Mouse (Mus musculus): ENCODE measurements at regions not wholly inside any gene's neighbourhood (a gene's known extent, or its start where the extent isn't known, plus 50 kb on each side); places are given as distances from the start of the nearest gene placed in this dataset.

DNA sequence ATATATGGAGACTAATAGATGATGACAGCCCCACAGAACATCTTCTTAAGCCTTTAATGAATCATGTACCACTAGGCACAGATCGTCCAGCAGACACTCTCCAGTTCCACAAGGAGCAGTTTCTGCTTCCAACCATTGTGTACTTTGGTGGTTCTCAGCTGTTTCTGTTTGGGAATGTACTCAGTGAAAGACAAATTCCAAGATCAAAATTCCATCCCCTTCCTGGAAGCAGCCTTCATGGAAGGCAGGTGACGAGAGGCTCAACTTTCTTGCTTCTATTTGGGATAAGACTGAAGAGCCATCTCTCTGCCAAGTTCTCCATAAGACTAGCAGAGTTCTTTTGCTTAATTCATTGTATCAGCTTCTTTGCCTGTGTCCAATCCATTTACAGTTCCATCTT, 444.0 kb upstream of the Klf4 start:
- no peak overlapping the region for H3K4me3 ChIP-seq (ENCODE audit: low read depth, low read length)
- H3K9me3 ChIP-seq (ENCODE audit: control insufficient read depth): no peaks in the 10 kb centered on the region
- no peaks in the 10 kb centered on the region for H3K27me3 ChIP-seq (replicated peaks; ENCODE audit: control insufficient read depth, insufficient read depth, low read length)
- no peak for TF ChIP-seq CTCF (IDR thresholded peaks at IDR 0.05; ENCODE audit: low read depth)
- no peaks in the 10 kb centered on the region for H3K36me3 ChIP-seq (ENCODE audit: control insufficient read depth, insufficient read depth)
- no peaks in the 10 kb centered on the region for H3K4me1 ChIP-seq (replicated peaks; ENCODE audit: control insufficient read depth, insufficient read depth, low read length)
- H3K9ac ChIP-seq (ENCODE audit: low read depth, low read length): no peak overlapping the region
- H3K4me2 ChIP-seq (replicated peaks; ENCODE audit: low read depth): no peak overlapping the region
- ATAC-seq: no peak
- WGBS: 85% methylated on average over 2 of the region's 2 CpGs
- H3K27ac ChIP-seq (ENCODE audit: low read depth, low read length): no peak overlapping the region

DNA sequence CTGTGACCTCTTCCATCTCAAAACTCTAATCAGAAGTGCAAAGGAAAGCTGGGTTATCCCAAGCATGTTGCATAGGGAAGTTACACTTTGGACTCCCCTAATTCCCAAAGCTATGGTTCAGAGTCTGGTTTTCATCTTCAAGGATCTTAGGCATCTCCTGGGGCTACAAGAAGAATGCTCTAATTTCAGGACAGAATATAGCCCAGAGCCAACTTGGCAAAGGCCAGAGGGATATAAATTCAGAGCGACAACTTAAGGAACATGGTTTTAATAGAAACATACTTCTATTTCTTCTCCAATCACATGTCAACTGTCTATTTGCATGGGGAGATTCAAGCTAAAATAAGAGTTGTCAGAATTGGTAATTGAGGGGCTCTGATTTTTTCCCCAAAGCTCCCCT, 441.4 kb upstream of the Klf4 start:
- 68% methylated on average over 1 of the region's 1 CpGs for WGBS
- Histone ChIP-seq H3K27ac (ENCODE audit: low read depth, low read length) (no peak overlapping the region), H3K36me3 (ENCODE audit: control insufficient read depth, insufficient read depth) (no peaks in the 10 kb centered on the region), H3K4me1 (replicated peaks; ENCODE audit: control insufficient read depth, insufficient read depth, low read length) (no peaks in the 10 kb centered on the region), H3K27me3 (replicated peaks; ENCODE audit: control insufficient read depth, insufficient read depth, low read length) (no peaks in the 10 kb centered on the region), H3K4me3 (ENCODE audit: low read depth, low read length) (no peak overlapping the region), H3K9me3 (ENCODE audit: control insufficient read depth) (no peaks in the 10 kb centered on the region), H3K4me2 (replicated peaks; ENCODE audit: low read depth) (no peak overlapping the region), H3K9ac (ENCODE audit: low read depth, low read length) (no peak overlapping the region)
- no peak for ATAC-seq
- TF ChIP-seq CTCF (IDR thresholded peaks at IDR 0.05; ENCODE audit: low read depth): no peak

DNA sequence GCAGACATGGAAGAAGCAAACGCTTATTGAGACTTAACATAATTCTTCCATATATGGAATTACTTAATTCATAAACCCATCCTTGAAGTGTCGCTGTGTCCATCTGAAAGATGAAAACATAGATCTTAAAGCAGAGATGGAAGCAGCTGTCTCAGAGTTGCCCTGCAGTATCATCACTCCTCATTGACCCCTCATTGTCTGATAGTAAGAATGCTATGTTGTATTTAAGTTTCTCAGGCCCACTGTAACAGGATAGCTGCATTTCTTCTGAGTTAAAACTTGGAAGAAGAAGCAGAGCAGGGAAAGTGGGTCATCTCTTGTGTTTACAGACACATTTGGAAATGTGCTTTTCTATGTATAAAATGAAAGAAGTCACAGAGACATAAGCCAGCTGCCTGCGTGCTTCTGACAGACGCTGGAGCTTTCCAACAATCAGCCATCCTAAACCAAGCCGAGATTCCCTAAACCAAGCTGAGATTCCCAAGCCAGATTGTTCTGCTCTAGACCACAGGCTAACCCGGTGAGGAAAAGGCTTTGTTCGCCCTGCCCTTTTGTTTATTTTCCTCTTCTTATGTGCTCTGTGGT, 440.1 kb upstream of the Klf4 start:
- no peak for TF ChIP-seq CTCF (IDR thresholded peaks at IDR 0.05; ENCODE audit: low read depth)
- ATAC-seq: no peak
- Histone ChIP-seq H3K4me1 (replicated peaks; ENCODE audit: control insufficient read depth, insufficient read depth, low read length) (no peaks in the 10 kb centered on the region), H3K9ac (ENCODE audit: low read depth, low read length) (no peak overlapping the region), H3K27me3 (replicated peaks; ENCODE audit: control insufficient read depth, insufficient read depth, low read length) (no peaks in the 10 kb centered on the region), H3K4me2 (replicated peaks; ENCODE audit: low read depth) (no peak overlapping the region), H3K36me3 (ENCODE audit: control insufficient read depth, insufficient read depth) (no peaks in the 10 kb centered on the region), H3K4me3 (ENCODE audit: low read depth, low read length) (no peak overlapping the region), H3K27ac (ENCODE audit: low read depth, low read length) (no peak overlapping the region), H3K9me3 (ENCODE audit: control insufficient read depth) (no peaks in the 10 kb centered on the region)
- 54% methylated on average over 7 of the region's 7 CpGs for WGBS

DNA sequence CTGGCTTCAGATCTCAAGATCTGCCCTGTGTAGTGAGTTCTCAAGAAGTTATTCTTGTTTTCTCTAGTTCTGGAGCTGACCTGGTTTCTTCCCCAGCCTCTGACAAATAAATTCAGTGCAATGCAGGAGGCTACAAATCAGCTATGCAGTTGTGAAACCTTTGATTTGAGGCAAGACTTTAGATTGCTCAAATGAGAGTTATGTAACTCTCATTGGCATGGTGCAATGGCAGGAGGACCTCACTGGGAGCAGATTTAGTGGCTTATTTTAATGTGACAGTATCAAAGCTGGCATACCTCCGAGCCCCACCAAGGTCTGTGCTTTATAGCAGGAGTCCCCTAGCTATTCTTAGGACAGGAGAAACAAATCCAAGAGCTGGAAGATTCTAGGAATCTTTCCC, 427.8 kb upstream of the Klf4 start:
- no peak overlapping the region for H3K27ac ChIP-seq (ENCODE audit: low read depth, low read length)
- H3K4me1 ChIP-seq (replicated peaks; ENCODE audit: control insufficient read depth, insufficient read depth, low read length): no peaks in the 10 kb centered on the region
- no peak overlapping the region for H3K4me2 ChIP-seq (replicated peaks; ENCODE audit: low read depth)
- no peak for ATAC-seq
- H3K4me3 ChIP-seq (ENCODE audit: low read depth, low read length): no peak overlapping the region
- no peaks in the 10 kb centered on the region for H3K9me3 ChIP-seq (ENCODE audit: control insufficient read depth)
- no peaks in the 10 kb centered on the region for H3K27me3 ChIP-seq (replicated peaks; ENCODE audit: control insufficient read depth, insufficient read depth, low read length)
- H3K9ac ChIP-seq (ENCODE audit: low read depth, low read length): no peak overlapping the region
- no peaks in the 10 kb centered on the region for H3K36me3 ChIP-seq (ENCODE audit: control insufficient read depth, insufficient read depth)
- TF ChIP-seq CTCF (IDR thresholded peaks at IDR 0.05; ENCODE audit: low read depth): no peak
- WGBS: 78% methylated on average over 1 of the region's 1 CpGs

DNA sequence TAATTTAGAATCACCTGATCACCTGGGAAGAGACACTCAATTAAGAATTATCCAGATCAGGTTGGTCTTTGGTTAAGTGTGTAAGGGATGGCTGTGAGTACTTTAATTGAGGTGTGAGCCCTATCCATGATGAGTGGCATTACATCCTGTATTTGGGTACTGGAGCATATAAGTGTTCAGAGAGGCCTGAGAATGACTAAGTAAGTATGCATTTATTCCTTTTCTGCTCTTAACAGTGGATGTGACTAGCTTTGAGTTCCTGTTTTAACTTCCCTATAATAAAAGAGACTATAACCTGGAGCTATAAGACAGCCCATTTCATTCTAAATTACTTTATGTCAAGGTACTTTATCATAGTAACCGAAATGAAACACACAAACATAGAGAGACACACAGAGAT, 421.4 kb upstream of the Klf4 start:
- 94% methylated on average over 1 of the region's 1 CpGs for WGBS
- ATAC-seq: no peak

DNA sequence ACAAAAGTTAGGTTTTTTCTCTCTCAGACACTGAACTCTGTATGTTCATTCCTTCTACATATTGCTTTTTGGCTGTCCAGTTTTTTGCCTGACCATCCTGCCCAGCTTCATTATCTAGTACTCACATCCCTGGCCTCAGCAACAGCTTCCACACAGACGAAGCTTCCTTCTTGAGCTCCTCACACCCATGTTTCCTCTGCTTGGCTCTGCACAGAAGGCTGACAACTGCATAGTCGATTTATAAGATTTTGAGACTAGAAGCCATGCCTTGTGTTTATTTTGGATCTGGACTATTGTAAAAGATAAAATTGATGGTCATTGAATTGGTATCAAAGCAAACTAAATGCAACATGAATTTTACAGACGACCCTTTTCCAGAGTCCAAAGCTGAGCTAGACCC, 420.0 kb upstream of the Klf4 start:
- H3K4me2 ChIP-seq (replicated peaks; ENCODE audit: low read depth): no peak overlapping the region
- H3K4me1 ChIP-seq (replicated peaks; ENCODE audit: control insufficient read depth, insufficient read depth, low read length): no peaks in the 10 kb centered on the region
- 71% methylated on average over 3 of the region's 3 CpGs for WGBS
- no peaks in the 10 kb centered on the region for H3K27me3 ChIP-seq (replicated peaks; ENCODE audit: control insufficient read depth, insufficient read depth, low read length)
- no peak for ATAC-seq
- TF ChIP-seq CTCF (IDR thresholded peaks at IDR 0.05; ENCODE audit: low read depth): no peak
- H3K27ac ChIP-seq (ENCODE audit: low read depth, low read length): no peak overlapping the region
- H3K9ac ChIP-seq (ENCODE audit: low read depth, low read length): no peak overlapping the region
- no peaks in the 10 kb centered on the region for H3K36me3 ChIP-seq (ENCODE audit: control insufficient read depth, insufficient read depth)
- no peak overlapping the region for H3K4me3 ChIP-seq (ENCODE audit: low read depth, low read length)
- no peaks in the 10 kb centered on the region for H3K9me3 ChIP-seq (ENCODE audit: control insufficient read depth)

More for the DNA sequence above, 421.4 kb upstream of the Klf4 start:
- no peak for TF ChIP-seq CTCF (IDR thresholded peaks at IDR 0.05; ENCODE audit: low read depth)
- no peaks in the 10 kb centered on the region for H3K27me3 ChIP-seq (replicated peaks; ENCODE audit: control insufficient read depth, insufficient read depth, low read length)
- H3K4me1 ChIP-seq (replicated peaks; ENCODE audit: control insufficient read depth, insufficient read depth, low read length): no peaks in the 10 kb centered on the region
- H3K9ac ChIP-seq (ENCODE audit: low read depth, low read length): no peak overlapping the region
- no peak overlapping the region for H3K4me3 ChIP-seq (ENCODE audit: low read depth, low read length)
- H3K36me3 ChIP-seq (ENCODE audit: control insufficient read depth, insufficient read depth): no peaks in the 10 kb centered on the region
- no peaks in the 10 kb centered on the region for H3K9me3 ChIP-seq (ENCODE audit: control insufficient read depth)
- no peak overlapping the region for H3K27ac ChIP-seq (ENCODE audit: low read depth, low read length)
- H3K4me2 ChIP-seq (replicated peaks; ENCODE audit: low read depth): no peak overlapping the region

DNA sequence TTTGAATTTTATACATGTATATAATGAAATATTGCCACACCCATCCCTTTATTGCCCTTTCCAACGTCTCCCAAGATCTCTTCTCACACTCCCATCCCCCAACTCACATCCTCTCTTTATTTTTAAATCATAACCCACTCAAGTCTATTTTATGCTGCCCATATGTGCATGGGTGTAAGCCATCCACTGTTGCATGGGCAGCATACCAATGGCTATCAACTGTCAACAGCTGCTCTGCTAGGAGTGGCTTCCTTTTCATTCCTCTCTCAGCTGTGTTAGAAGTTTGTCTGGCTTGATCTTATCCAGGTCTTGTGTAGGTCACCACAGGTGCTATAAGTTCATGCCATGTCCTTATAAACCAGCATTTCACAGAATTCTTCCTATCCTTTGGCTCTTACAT, 409.2 kb upstream of the Klf4 start:
- 33% methylated on average over 1 of the region's 1 CpGs for WGBS

More for the DNA sequence above, 409.2 kb upstream of the Klf4 start:
- Histone ChIP-seq H3K27me3 (replicated peaks; ENCODE audit: control insufficient read depth, insufficient read depth, low read length) (no peaks in the 10 kb centered on the region), H3K9ac (ENCODE audit: low read depth, low read length) (no peak overlapping the region), H3K4me3 (ENCODE audit: low read depth, low read length) (no peak overlapping the region), H3K36me3 (ENCODE audit: control insufficient read depth, insufficient read depth) (no peaks in the 10 kb centered on the region), H3K4me1 (replicated peaks; ENCODE audit: control insufficient read depth, insufficient read depth, low read length) (no peaks in the 10 kb centered on the region), H3K4me2 (replicated peaks; ENCODE audit: low read depth) (no peak overlapping the region), H3K9me3 (ENCODE audit: control insufficient read depth) (no peaks in the 10 kb centered on the region), H3K27ac (ENCODE audit: low read depth, low read length) (no peak overlapping the region)
- no peak for ATAC-seq
- no peak for TF ChIP-seq CTCF (IDR thresholded peaks at IDR 0.05; ENCODE audit: low read depth)

Data from intestine, postnatal 0 days (tissue).